Mouse (Mus musculus) frontal cortex, postnatal 36 days (tissue): ENCODE measurements around the gene Myl3.

ENCODE experiments used
- DNase-seq, 2 experiments: peaks; one replicate each; pipeline ENCODE4 v3.0.0; 2022; ENCODE audit warnings: low spot score in 2 of 2

The Myl3 gene

DNA sequence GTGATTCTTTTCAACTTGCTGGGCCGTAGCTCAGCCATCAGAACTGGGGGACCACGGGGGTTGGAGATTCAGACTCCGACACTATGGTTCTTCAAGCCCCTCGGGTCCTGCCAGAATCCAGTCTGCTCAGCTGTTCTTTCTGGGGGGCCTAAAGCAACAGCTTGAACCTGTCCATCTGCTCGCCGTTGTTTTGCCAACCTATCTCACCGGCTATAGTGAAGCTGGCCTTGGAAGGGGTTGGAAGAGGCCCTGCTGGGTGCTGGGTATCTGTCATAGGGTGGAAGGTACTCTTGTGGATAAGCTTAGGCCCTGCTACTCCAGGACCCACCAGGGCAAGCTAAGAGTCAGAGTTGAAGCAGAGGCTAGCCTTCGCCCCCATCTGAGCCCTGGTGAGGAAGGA is 19.2 kb downstream of the Myl3 start:
- DNase-seq, result no peak

DNA sequence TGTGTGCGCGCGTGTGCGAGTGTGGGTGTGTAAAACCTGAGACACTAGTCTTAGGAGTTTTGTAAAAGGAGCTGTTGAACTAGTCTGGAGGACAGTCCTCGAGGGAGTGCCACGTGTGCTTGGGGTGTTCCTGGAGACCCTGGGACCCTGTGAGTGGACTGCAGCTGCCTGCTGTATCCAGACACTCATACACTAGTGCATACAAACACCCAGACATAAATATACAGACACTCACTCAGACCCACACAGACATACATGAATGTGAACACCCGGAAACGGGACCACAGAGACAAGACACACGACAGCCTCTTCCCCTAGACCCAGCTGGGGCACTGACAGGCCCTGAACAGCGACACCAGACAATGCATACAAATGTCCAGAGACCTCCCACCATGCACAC is 21.1 kb downstream of the Myl3 start:
- no peak for DNase-seq

DNA sequence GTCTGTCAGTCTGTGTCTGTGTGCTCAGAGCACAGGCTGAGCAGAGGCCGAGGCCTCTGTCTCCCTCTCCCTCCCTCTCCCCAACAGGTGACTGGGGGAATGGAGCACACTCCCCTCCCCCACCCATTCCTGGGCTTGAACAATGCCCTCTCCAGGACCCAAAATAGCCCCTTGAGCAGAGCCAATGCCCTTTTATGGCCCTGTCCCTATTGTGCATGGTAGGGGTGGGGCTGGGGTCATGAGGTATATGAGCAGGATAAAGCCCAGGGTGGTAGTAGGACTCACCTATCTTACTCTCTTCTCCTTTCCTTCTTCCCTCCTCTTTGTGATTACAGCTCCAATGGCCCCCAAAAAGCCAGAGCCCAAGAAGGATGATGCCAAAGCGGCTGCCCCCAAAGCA is 21.7 kb downstream of the Myl3 start:
- DNase-seq, result no peak

DNA sequence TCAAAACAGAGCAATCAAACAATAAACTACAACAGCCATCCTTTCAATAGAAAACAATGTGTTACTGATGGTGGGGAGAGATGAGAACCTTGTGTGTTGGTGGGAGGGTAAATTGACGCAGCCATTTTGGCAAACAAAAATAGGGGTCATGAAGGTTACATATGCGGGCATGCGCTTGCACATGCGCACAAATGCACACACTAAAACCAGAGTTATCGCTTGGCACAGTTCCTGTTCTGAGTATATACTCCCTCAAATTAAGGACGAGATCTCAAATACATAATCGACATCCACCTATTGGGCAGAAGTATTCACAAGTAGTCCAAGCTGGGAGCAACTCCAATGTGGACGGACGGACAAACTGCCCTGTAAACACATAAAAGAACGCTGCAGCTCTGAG is 30.7 kb downstream of the Myl3 start:
- DNase-seq, result no peak

DNA sequence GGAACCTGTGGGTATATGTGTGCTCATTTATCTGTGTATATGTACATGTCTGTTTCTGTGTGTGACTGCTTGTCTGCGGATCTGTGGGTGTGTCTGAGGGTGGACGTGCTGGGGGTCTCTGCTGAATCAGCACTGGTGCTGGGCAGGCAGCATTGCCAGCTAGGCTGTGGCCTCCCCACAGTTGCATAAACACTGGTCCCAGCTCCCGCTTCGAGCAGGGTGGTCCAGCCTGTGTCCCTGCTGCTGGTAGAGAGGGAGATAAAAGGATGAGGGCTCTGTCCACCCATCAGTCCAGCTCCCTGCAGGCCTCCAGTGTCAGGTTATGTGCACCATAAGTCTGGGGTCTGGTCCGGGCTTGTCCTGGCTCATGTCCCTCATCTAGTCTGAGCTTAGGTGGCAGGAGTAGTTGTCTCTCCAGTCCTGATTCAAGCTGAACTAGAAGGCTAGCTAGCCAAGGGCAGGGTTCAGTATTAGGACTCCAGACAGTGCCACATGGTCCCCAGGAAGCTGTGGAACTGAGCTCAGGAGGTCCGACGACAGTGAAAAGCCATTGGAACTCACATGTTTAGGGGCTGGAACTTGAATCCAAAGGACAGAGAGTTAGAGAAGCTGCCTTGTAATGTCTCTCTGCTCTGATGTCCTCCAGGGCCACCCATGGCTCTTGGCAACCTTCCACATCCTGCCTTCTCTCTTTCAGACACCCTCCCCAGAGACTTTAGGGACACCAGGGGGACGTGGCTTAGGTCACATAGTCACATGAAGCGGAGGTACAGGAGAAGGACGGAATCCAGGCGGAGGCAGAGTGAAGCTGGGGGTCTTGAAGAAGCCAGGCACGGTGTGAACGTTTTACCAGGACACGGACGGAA is 33.0 kb downstream of the Myl3 start:
- DNase-seq, result no peak

DNA sequence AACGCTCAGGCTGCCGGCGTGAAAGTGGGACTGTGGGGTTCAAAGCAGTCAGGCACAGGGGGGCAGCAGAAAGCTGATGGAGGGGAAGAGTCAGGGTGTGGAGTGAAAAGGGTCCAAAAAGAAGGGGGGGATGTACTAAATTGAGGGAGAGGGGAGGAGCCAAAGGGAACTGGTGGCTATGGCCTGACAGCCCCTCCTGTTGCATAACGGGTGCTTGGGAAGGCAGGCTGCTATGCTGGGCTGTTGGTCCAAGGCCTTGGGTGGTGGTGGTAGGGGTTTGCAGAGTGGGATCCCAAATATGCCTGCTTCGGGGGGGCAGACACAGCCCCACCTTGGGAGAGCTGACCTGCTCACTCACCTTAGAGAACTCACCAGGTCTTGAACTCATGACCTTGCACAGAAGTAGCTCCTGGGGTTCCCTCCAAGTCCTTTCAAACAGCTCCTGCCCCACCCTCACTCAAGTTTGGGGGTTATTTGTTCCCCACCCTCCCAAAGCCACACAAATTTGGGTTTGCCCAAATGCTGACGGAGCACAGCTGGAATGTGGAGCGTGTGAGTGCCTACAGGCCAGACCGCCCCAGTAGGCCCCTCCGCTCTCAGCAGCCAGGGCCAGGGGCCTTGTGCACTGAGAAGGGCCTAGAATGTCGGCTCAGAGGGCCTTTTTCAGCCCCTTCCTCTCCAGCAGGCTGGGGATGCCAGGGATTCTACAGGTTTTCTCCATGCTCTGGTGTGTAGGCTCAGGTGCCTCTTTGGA is 33.8 kb downstream of the Myl3 start:
- DNase-seq, result no peak

DNA sequence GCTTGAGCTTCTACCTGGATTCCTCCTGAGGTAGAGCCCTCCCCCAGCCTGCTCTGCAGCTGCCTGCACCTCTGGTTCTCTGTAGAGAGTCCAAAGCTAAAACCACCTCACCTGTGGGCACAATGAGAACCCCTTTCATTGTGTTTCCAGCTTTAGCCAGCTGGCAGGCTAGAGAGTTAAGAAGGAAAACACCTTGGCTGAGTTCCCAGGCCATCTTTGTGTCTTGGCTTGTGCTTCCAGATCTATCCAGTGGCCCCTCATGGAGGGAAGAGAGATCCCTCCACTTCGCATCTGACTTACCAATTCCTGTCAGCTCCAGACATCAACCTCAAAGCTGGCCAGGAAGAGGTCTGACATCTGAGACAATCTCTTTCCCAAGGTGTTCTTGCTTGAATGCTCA is 36.4 kb downstream of the Myl3 start:
- DNase-seq, result no peak

DNA sequence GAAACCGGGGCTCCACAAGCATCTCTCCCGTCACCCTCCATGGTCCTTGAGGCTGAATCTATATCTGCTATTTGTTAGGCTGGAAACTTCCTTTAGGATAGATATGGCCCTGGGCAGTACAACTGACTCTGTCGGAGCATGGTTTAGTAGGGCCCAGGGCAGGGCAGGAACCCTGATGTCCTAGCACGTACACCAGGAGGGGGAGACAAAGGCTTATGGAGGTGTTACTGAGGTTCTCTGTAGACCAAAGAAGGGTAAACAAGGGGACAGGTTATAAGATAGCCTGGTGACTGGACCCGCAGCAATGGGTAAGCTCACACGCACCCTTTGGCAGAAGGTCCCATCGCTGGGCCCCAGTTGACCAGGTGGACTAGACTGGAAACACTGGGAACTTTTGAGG is 36.9 kb downstream of the Myl3 start:
- no peak for DNase-seq

DNA sequence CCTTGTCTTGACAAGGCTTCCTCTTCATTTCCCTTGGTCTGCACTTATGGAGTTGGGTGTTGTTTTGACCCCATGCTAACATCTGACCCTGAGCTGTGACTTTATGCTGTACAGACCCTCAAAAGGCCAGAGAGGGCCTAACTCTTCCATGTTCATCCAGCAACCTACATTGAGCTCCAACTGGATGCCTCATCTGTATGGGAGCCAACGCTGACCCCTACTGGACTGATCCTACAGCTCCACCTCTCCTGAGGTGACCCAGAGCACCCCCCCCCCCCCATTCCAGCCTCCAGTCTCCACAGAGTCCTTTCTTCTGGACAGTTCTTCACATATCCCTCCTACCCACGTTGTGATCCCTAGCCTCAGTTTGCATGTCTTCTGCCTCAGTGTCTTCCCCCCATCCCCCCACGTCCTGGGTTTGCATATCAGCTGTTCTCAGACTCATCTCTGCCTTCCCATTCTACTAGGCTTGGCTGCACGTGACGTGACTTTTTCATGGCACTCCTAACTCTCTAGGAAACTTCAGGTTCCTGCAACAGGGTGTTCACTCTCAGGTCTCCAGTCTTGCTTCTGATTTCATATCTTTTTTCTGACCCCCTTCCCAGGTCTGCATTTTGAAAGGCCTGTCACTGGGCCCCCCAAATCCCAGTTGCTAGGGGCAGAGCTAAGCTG is 37.7 kb downstream of the Myl3 start:
- DNase-seq, result no peak

DNA sequence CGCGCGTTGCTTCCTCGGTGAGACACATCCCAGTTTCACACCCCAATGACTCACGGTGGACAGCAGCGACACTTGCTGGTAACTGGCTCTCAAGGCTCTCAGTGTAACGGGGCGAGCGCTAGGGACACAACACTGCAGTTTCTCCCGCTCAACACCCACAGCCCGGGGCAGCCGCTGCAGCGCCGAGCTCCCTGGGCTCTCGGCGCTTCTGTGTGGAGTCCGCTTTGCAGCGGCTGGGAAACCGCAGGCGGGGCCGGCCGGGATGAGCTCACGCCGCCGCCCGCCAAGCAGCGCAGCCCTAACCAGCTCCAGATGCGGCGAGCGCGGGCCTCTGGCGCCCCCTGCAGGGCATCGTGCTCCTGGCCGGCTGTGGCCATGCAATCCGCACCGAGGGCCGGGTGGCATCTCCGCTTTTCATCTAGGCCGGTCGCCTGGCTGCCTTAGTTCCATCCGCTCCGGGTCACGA is 39.6 kb downstream of the Myl3 start:
- peak; percentile 93 to 94 for DNase-seq

DNA sequence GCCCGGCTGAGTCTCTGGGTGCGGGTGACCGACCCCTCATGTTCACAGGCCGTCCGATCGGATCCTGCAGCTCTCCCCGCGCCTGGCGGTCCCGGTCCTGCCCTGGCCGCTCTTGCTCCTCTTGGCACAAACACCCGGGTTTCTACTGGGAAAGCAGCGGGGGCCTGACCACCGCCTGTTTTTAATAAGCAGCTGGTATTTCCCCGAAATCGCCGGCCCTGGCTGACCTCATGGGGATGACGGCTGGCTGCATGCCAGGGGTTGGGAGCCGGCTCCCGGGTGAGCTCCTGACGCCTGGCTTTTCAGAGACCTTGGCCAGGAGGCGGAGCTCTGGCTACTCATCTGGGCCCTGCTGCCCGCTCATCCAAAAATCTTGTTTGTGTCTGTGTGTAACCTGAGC is 40.1 kb downstream of the Myl3 start:
- peak; percentile 64 to 78 for DNase-seq

DNA sequence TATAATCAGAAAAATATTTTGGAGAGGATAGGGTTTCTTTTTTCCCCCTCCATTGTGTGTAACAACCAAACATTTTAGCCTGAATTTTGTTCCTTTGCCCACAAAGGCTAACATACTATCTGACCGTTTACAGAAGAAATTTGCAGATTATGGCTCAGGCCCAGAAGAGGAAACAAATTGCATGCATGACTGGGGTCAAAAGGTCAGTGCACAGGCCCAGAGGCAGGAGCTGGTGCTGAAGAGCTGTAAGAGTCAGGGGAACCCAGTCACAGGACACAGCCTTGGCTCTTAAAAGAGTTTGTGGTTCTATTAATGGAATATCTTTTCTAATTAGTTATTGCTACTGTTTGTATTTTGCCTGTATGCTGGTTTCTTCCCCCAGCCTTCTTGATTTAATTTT is 42.0 kb downstream of the Myl3 start:
- no peak for DNase-seq

DNA sequence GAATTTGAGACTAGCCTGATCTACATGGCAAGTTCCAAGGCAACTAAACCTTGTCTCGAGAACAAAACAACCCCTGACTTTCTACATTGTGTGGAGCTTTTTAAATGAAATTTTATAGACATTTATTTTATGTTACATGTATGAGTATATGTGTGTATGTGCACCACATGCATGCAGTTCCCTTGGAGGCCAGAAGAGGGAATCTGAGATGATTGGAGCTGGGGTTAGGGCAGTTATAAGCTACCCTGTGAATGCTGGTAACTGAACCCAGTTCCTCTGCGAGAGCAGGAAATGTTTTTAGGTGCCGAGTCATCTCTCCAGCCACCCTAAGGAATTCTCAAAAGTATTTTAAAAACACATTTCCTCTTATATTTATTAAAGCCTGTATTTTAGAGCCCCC is 46.5 kb downstream of the Myl3 start:
- DNase-seq, result no peak

DNA sequence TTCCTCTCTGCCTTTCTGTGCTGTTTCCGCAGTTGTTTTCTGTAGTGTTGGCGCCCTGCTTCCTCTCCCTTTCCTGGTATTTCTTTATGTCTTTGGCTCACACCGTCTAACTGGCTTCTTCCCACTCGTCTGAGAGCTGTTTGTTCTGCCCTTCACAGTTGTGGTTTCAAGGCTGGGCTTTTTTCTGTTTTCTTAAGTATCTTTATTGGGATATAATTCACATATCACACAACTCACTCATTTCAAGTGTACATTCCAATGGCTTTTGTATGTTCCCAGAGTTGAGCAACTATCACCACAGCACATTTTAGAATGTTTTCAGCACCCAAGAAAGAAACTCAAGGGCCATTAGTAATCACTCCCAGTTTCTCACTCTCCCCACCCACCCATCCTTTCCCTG is 48.8 kb downstream of the Myl3 start:
- no peak for DNase-seq

DNA sequence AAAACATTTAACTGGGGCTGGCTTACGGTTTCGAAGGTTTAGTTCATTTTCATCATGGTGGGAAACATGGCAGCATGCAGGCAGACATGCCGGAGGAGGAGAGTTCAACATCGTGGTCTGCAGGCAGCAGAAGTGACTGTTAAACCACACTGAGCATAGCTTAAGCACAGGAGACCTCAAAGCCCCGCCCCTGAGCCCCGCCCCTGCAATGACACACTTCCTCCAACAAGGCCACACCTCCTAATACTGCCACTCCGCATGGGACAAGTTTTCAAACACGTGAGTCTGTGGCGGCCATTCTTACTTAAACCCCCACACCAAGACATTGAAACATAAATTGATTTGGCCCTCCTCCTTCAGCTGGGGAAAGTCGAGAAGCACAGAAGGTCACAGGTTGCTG is 55.4 kb downstream of the Myl3 start:
- no peak for DNase-seq

DNA sequence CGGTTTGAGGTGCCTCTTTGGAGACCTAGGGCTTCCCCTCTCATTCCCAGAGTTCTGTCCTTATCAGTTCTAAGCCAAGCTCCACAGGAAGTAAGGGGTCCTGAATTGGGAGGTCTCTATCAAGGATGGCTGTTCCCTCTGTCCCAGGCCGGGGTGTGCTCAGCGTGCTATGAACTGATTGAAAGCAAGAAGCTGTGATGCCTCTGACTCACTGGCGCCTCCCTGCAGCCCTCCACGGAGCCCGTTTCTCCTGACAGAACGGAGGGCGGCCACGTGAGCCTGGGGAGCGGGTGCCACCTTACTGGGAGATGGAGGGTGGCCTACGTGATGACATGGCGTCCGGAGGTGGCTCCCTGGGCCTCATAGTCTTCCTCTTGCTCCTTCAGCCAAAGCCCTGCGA is 56.2 kb downstream of the Myl3 start, which contains the start of gene Prss42:
TSS of gene Prss42 (plus strand) at position 301 of the 400 bp plus-strand sequence.
- DNase-seq, result no peak

DNA sequence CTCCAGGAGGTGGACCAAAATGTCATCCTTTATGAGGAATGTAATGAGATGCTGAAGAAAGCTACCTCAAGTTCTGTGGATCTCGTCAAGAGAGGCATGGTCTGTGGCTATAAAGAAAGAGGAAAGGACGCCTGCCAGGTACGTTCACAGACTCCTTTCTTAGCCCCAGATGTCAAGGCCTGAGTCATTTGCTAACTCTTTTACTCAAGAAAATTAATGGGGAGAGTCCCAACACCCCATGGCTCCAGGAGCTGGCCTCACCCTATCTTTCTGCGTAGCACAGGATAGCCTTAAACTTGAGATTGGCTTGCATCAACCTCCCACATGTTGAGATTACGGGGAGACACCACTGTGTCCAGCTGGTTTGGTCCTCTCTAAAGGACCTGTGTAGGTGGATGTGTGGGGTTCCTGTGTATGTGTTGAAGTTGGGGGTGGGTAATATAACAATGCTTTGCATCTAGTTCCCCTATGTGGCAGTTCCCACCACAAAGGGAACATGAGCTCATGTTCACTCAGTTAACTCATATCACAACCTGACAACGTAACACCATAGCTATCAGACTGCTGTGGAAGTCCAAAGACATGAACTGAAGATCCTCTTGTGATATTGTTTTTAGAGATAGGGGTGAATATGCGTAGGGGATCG is 59.3 kb downstream of the Myl3 start:
- DNase-seq, result no peak

DNA sequence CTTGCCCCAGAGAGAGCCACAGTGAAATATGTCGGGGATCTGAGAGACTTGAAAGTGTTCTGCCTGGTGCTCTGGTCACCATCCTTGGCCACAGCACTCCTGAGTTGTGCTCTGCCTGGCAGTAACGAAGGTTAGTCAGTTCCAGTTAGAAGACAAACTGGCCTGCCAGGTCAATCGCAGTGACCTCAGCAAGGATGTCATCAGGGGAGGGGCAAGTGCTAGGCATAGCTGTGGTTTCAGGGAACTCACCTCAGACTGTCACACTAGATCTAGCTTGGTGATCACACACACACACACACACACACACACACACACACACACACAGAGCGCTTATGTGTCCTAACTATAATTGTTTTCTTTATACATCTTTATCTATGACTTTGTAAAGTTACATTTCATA is 61.6 kb downstream of the Myl3 start:
- DNase-seq, result no peak

DNA sequence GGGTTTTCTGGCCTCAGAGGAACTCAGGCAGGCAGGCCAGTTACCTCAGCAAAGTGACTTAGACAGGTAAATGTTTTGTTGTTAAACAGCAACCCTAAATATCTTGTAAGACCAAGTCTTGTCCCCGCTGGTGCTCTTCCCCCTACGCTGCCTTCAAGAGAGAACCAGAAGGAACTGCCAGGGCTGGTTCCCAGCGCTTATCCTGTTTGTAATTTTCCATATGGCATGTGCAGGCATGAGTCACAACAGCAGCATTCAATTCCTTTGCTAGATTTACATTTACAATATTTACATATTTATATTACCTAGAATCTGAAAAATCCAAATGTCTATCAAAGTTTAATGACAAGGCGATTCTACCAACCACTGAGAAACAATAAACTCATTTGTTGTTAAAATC is 68.4 kb downstream of the Myl3 start:
- peak; percentile 5 to 18 for DNase-seq

DNA sequence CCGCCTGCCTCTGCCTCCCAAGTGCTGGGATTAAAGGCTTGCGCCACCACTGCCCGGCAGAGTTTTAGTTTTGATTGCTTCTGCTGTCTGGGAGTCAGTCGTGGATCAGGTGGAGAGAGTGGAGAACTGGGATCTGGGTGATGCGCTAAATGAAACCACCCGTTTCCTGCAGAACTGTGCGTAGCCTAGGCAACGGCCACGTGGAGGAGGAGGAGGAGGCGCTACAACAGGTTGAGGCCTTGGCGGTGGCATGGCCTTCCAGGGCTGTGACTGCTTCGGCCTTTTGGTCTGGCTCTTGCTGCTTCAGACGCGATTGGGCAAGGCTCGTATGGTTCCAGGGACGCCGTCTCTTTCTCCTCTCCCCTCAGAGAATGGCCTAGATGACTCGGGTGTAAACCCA is 72.1 kb downstream of the Myl3 start, which contains the start of gene Prss44:
TSS of gene Prss44 (plus strand) at position 206 of the 400 bp plus-strand sequence.
- no peak for DNase-seq
